Mouse (Mus musculus): ENCODE measurements around the gene Olfr209. TPM values are rescaled to one million over a fixed set of nuclear protein-coding genes. Genes with fewer than 3 reads are reported as not detected.

Olfr209 gene
- not detected in 2 replicates for polyA plus RNA-seq (2012; rRNA removed)

DNA sequence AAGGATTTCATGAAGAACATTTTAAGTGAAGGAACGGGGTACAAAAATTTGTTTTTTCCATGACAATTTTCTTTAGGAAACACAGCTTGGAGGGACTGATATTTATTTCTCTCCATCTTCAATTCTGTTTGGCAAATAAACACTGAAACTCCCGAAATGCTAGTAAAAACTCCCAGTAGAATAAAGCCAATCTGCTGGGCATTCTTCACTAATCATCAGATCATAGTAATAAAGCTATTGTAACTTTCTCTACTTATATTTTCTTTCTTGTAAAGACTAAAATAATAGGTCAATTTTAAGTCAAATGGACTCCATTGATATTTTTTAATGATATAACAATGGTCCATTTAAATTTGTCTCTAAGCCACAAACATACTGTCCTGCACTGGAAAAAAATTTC lies at the start of gene Olfr209:
Gene Olfr209, minus strand, starts transcription at position 101 of the 400 bp plus-strand sequence.
- TF ChIP-seq POLR2A (IDR thresholded peaks at IDR 0.05; ENCODE audit: low read depth, low read length) = no peak
- no peak for TF ChIP-seq CTCF (IDR thresholded peaks at IDR 0.05; ENCODE audit: extremely low read depth, insufficient read length, insufficient replicate concordance, low read depth, low read length)
- no peaks in the 10 kb centered on the region for H3K27me3 ChIP-seq (ENCODE audit: control insufficient read depth, insufficient read depth, low read length)
- no peak within 1 kb of the TSS for H3K27ac ChIP-seq (ENCODE audit: insufficient read depth, low read depth, low read length)
- 77% methylated on average over 2 of the region's 2 CpGs for WGBS
- H3K4me3 ChIP-seq (ENCODE audit: low read depth, low read length) = no peak within 1 kb of the TSS
- H3K4me1 ChIP-seq (ENCODE audit: control insufficient read depth, insufficient read depth, insufficient read length, low read length) = no peaks in the 10 kb centered on the region
- no peaks in the 10 kb centered on the region for H3K36me3 ChIP-seq (ENCODE audit: control insufficient read depth, insufficient read depth, low read length)

DNA sequence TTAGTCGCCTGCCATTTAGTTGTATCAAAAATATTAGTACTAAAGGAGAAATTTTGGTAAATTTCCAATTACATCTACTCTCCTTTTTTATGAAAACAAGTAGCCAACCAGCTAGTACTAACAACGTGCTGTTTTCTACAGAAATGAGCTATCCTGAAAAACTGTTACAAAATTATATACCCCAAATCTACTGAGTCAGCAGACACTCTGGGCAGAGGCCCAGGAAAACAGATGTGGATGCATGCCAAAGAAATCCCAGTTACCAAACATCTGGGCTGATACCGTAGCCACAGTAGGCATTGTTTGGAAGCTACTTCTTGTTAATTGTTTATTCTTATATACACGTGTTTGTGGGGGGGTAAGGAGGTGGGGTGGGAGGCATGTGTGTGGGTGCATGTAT lies 49.7 kb upstream of the Olfr209 start:
- no peak for TF ChIP-seq POLR2A (IDR thresholded peaks at IDR 0.05; ENCODE audit: low read depth, low read length)
- TF ChIP-seq CTCF (IDR thresholded peaks at IDR 0.05; ENCODE audit: extremely low read depth, insufficient read length, insufficient replicate concordance, low read depth, low read length) = no peak
- Histone ChIP-seq H3K27ac (ENCODE audit: insufficient read depth, low read depth, low read length) (no peak overlapping the region), H3K4me3 (ENCODE audit: low read depth, low read length) (no peak overlapping the region), H3K27me3 (ENCODE audit: control insufficient read depth, insufficient read depth, low read length) (no peaks in the 10 kb centered on the region), H3K36me3 (ENCODE audit: control insufficient read depth, insufficient read depth, low read length) (no peaks in the 10 kb centered on the region), H3K4me1 (ENCODE audit: control insufficient read depth, insufficient read depth, insufficient read length, low read length) (no peaks in the 10 kb centered on the region)
- WGBS = 53% methylated on average over 4 of the region's 4 CpGs

DNA sequence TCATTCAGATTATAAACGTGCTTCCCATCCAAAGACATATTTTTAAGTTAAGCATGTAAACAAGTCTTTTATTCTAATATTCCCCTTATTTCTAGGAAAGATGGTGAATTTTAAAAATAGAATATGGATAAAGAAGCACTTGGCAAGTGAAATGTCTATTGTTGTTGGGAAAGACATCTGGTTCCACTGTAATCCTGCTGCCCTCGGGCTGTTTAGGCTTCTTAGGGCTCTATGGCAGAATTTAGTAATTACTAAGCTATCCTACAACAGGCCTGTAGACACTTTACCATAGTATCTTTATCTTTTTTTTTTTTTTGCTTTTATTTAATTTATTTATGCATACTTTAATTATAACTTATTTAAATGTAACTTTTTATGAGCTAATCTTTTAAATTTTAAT lies 46.0 kb upstream of the Olfr209 start:
- Histone ChIP-seq H3K4me1 (ENCODE audit: control insufficient read depth, insufficient read depth, insufficient read length, low read length) (no peaks in the 10 kb centered on the region), H3K27ac (ENCODE audit: insufficient read depth, low read depth, low read length) (no peak overlapping the region), H3K4me3 (ENCODE audit: low read depth, low read length) (no peak overlapping the region), H3K36me3 (ENCODE audit: control insufficient read depth, insufficient read depth, low read length) (no peaks in the 10 kb centered on the region), H3K27me3 (ENCODE audit: control insufficient read depth, insufficient read depth, low read length) (no peaks in the 10 kb centered on the region)
- TF ChIP-seq CTCF (IDR thresholded peaks at IDR 0.05; ENCODE audit: extremely low read depth, insufficient read length, insufficient replicate concordance, low read depth, low read length) = no peak
- TF ChIP-seq POLR2A (IDR thresholded peaks at IDR 0.05; ENCODE audit: low read depth, low read length) = no peak
- WGBS = 68% methylated on average over 2 of the region's 2 CpGs

DNA sequence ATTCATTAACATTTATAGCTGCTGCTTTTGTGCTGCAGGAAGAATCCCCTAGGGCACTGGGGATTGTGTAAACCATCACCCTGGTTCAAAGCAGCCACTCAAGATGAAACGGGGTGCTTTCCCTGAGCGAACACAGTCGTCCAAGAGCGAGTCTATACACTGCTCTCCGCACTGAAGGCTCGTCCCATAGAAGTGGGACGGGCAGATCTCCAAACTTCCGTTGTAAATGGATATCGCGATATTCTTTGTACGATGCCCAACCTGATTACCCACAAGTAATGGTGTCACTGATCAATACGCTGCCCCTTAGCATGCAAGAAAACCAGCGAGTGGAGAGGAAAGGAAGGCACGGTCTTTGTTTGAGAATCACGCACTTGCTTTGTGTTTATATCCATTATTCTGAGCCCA lies 45.6 kb upstream of the Olfr209 start:
- 79% methylated on average over 15 of the region's 15 CpGs for WGBS

DNA sequence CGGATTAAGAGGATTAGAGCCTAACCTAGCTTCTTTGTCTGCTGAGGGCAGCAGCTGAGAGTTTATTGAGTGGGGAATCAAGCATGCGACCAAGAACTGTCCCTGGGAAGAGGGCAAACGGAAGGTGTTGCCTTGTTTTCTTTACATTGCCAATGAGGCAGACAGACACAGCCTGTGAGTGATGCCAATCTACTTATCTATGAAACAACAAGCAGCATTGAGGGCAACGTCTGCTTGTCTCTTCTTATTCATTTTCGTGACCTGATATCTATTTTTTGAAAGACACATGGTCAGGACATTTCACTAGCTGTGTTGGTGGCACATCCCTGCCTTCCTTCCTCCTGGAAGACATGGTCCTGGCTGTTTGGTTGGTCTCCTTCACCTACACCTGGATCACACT lies 43.2 kb upstream of the Olfr209 start, which contains the start of gene Gabrr3:
Gene Gabrr3, plus strand, starts transcription at position 301 of the 400 bp plus-strand sequence.
- Histone ChIP-seq H3K36me3 (ENCODE audit: control insufficient read depth, insufficient read depth, low read length) (no peaks in the 10 kb centered on the region), H3K4me3 (ENCODE audit: low read depth, low read length) (no peak within 1 kb of the TSS), H3K4me1 (ENCODE audit: control insufficient read depth, insufficient read depth, insufficient read length, low read length) (no peaks in the 10 kb centered on the region), H3K27me3 (ENCODE audit: control insufficient read depth, insufficient read depth, low read length) (no peaks in the 10 kb centered on the region), H3K27ac (ENCODE audit: insufficient read depth, low read depth, low read length) (no peak within 1 kb of the TSS)
- TF ChIP-seq POLR2A (IDR thresholded peaks at IDR 0.05; ENCODE audit: low read depth, low read length) (no peak), CTCF (IDR thresholded peaks at IDR 0.05; ENCODE audit: extremely low read depth, insufficient read length, insufficient replicate concordance, low read depth, low read length) (no peak)
- WGBS = 66% methylated on average over 5 of the region's 5 CpGs

More for the DNA sequence above, 45.6 kb upstream of the Olfr209 start:
- Histone ChIP-seq H3K4me1 (ENCODE audit: control insufficient read depth, insufficient read depth, insufficient read length, low read length) (no peaks in the 10 kb centered on the region), H3K36me3 (ENCODE audit: control insufficient read depth, insufficient read depth, low read length) (no peaks in the 10 kb centered on the region), H3K4me3 (ENCODE audit: low read depth, low read length) (no peak overlapping the region), H3K27me3 (ENCODE audit: control insufficient read depth, insufficient read depth, low read length) (no peaks in the 10 kb centered on the region), H3K27ac (ENCODE audit: insufficient read depth, low read depth, low read length) (no peak overlapping the region)
- TF ChIP-seq POLR2A (IDR thresholded peaks at IDR 0.05; ENCODE audit: low read depth, low read length) = no peak
- no peak for TF ChIP-seq CTCF (IDR thresholded peaks at IDR 0.05; ENCODE audit: extremely low read depth, insufficient read length, insufficient replicate concordance, low read depth, low read length)

DNA sequence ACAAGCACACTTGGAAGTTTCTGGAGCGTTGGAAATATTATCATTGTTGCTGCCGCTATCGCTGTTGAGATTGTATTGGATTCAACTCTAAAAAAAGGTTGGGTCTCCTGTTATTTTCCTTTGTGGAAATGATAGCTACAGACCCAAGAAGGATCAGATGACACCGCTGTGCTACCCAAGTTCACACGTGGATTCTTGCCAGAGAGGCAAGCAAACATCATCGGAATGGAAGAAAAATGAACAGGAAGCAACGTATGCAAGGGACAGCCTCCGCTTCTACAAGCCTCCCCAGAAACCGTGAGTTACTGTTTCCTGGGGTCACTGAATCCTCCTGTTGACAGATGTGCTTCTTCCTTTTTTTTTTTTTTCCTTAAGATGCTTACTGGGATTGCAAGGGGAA lies 41.0 kb upstream of the Olfr209 start:
- TF ChIP-seq POLR2A (IDR thresholded peaks at IDR 0.05; ENCODE audit: low read depth, low read length) = no peak
- TF ChIP-seq CTCF (IDR thresholded peaks at IDR 0.05; ENCODE audit: extremely low read depth, insufficient read length, insufficient replicate concordance, low read depth, low read length) = no peak
- WGBS = 66% methylated on average over 9 of the region's 9 CpGs

DNA sequence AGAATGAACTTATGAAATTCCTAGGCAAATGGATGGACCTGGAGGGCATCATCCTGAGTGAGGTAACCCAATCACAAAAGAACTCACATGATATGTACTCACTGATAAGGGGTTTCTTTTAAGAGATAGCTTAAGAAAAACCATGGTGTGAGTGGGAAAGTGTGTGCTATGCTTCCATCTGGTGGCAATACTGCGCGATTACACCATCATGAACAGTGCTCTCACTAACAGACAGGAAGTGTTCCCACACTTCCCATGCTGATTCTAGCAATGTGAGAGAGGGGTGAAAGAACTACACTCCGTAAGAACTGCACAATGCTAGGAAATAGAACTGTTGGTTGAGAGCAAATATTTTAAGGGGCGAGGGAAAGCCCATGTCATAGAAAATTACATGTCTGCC lies 39.9 kb upstream of the Olfr209 start:
- no peaks in the 10 kb centered on the region for H3K27me3 ChIP-seq (ENCODE audit: control insufficient read depth, insufficient read depth, low read length)
- no peak overlapping the region for H3K4me3 ChIP-seq (ENCODE audit: low read depth, low read length)
- WGBS = 14% methylated on average over 4 of the region's 4 CpGs
- no peaks in the 10 kb centered on the region for H3K4me1 ChIP-seq (ENCODE audit: control insufficient read depth, insufficient read depth, insufficient read length, low read length)
- TF ChIP-seq POLR2A (IDR thresholded peaks at IDR 0.05; ENCODE audit: low read depth, low read length) (no peak), CTCF (IDR thresholded peaks at IDR 0.05; ENCODE audit: extremely low read depth, insufficient read length, insufficient replicate concordance, low read depth, low read length) (no peak)
- no peak overlapping the region for H3K27ac ChIP-seq (ENCODE audit: insufficient read depth, low read depth, low read length)
- no peaks in the 10 kb centered on the region for H3K36me3 ChIP-seq (ENCODE audit: control insufficient read depth, insufficient read depth, low read length)

More for the DNA sequence above, 41.0 kb upstream of the Olfr209 start:
- Histone ChIP-seq H3K27me3 (ENCODE audit: control insufficient read depth, insufficient read depth, low read length) (no peaks in the 10 kb centered on the region), H3K27ac (ENCODE audit: insufficient read depth, low read depth, low read length) (no peak overlapping the region), H3K4me3 (ENCODE audit: low read depth, low read length) (no peak overlapping the region), H3K36me3 (ENCODE audit: control insufficient read depth, insufficient read depth, low read length) (no peaks in the 10 kb centered on the region), H3K4me1 (ENCODE audit: control insufficient read depth, insufficient read depth, insufficient read length, low read length) (no peaks in the 10 kb centered on the region)
